Mouse (Mus musculus) liver, adult (tissue): ENCODE data around the gene S100b.

ENCODE experiments used
- GATA4 ChIP-seq: IDR thresholded peaks from 2 replicates; pipeline ENCODE4 v1.6.1; 2014; ENCODE audit warnings: mild to moderate bottlenecking, low read length; ENCODE audit not compliant: insufficient replicate concordance

S100b gene

DNA sequence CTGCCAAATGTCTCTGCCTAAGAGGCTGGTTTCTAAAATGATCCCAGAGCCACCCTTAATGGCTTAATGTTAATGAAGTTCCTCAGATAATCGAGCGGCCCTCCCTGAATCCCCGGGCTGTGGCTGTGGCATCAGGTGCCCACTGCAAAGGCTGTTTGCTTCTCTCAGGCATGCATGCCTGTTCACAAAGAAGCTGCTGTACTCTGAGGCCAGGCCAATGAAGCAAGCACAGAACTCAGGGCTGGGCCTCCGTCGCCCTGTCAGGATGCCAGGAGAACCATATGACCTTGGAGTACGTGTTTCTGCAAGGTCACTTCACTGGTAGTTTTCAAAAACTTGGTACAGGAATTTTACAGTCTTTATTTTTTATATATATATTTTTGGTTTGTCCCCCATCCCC lies 2.0 kb downstream of the S100b start:
- TF ChIP-seq GATA4, result no peak

DNA sequence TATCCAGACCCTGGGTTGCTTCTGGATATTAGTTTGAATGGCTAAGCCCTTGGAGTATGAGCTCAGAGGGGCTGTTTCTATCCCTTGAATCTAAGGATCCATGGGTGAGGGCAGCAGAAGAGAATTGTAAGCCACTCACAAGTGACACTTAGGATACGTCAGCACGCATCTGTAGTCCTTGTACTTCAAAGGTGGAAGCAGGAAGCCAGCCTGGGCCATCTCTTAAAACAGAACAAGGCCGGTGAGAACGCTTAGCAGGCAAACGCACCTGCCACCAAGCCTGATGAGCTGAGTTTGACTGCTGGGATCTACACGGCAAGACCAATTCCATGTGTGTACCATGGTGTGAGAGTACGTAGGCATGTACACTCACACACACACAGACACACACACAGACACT lies 3.6 kb downstream of the S100b start:
- no peak for TF ChIP-seq GATA4

DNA sequence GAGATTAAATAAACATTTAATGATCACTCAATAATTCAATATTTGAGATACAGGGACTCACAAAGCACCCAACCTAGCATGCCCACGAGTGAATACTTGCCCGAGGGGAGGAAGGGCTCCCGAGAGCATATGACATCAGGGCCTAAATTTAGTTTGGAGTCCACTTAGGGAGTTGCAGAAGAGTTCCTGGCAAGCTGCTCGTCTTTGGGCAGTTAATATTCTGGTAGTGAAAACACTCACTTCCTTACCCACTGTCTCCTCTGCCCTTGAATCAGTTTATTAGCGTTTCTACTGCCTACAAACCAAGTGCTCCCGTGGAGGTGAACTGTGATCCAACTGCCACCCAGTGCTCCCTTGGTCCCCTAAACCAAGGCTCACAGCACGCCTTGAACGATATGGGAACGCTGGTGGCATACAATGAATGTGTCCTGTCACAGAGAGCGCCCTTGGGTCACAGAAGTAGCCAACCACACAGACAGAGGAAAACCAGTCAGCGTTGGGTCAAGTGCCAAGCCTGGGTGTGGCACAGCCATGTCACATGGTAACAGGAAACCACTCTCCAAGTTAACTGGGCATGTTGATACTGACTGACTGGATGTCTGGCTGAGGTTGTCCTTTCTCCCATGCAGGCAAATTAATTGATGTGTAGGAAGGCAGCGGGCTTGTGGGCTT lies 4.2 kb downstream of the S100b start:
- TF ChIP-seq GATA4, result no peak

DNA sequence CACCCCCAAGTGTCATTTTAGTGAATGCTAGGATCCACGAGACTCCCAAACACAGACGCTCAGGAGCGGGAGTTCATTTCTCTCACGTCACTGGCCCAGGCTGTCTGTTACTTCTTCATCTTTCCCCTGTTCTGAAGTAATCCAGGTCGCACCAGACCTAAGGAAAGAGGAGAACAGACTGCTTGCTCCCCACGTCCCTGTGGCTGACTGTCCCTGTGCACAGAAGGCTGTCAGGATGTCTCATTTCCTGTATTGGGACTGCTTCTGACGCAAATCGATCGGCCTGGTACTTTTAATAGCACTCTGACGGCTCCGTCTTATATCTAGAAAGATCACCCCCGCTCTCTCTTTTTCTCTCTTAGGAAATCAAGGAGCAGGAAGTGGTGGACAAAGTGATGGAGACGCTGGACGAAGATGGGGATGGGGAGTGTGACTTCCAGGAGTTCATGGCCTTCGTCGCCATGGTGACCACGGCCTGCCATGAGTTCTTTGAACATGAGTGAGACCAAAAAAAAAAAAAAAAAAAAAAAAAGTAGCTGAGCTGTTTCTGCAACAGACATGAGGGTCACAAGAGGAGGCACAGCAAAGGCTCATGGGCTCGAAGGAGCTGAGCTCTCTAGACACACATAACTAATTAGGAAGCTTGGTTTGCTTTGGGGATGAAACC lies 6.0 kb downstream of the S100b start:
- no peak for TF ChIP-seq GATA4

DNA sequence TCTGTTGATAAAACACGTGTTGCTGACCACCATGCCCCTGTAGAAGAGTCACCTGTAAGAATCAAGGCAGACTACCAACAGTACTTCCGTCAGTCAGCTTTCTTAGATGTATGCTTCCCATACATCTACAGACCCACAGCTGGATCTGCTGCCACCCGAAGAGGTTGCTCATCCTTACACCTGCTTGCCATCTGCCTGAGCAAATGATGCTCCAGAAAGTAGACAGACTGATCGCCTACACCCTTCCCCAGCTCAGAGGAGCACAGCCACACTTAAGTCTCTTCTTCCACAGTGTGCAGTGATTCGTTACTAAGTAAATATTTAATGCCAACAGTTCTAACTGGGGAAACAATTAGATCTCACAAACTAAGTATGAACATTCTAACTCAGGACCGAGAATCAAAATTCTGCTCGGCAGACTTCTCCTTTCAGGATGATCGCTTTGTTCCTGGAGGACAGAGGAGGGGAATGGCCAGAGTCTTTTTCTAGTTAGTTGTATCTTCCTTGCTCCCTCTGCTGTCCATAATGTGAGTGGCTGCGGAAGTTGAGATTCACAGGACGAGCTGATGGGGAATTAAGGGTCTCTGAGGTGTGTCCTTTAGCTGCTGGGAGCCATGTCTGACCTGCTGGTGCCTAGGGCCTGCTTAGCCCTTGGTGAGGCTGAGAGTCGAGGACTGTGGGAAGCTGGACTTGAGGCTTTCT lies 6.9 kb downstream of the S100b start:
- no peak for TF ChIP-seq GATA4

DNA sequence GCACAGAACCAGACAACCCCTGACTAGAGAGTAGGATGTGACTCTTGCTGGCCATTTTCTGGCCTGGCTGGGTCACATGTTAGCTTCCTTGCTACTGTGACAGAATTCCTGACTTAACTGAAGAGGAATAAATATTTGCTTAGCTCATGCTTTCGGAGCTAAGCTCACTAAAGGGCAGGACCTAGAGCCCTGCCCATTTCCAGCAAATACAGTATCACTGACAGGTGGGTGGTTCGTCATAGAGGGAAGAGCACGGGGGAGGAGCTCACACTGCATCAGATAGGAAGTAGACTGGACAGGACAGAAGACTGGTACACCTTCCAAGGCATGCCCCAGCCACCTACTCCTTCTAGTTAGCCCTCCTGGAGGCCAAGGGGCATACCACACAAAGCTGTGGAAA lies 7.8 kb downstream of the S100b start:
- TF ChIP-seq GATA4, result no peak

DNA sequence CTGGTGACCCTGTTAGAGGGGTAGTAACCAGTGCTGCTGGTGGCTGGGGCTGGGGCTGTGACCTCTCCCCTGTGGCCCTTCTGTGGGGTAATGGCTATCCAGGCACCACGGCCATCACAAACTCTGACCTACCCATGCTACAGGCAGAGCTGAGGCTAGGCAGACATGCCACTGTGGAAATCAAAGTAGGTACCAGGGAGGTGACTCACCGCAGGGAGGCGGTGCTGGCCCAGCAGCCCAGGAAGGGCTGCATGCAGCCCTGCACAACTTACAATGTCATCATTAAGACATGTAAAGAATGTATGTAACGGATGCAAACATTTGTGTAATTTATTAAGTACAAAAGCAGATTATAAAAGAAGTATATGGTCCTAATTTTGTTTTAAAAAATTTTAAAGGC lies 8.8 kb downstream of the S100b start:
- TF ChIP-seq GATA4, result no peak

DNA sequence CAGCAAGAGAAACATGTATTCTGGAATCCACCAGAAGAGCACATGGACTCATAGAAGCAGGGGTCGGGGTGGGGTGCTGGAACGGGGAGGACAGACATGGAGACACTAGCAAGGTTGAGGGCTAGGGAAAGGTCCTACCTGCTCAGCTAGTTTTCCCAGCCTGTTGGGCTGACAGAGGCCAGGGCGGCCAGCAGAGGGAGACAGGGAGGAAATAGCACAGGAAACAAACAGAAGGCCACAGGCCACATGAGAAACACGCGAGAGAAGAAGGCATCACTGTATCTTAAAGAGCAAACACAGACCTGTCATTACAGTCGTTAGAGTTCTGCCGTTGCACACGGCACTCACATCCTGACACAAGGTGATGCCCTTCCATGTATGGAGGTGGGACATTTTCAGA lies 17.6 kb downstream of the S100b start:
- no peak for TF ChIP-seq GATA4

DNA sequence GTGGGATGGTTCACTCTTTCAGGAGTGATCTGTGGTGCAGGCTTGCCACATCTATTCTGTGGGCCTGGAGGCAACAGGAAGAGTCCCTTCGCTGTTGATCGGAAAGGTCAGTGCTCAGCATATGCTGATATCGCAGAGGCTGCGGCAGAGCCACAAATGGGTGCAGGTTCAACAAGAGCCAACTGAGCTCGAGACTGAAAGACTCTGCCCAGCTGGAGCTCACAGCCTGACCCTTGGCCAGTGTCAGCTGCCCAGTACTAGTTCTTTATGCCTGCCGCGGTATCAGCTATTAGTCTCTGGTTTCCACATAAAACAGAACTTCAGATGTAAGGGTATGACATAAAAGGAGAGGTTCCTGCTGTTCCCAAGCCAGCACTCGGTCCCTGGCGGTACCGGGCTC lies 21.6 kb downstream of the S100b start:
- TF ChIP-seq GATA4, result no peak

DNA sequence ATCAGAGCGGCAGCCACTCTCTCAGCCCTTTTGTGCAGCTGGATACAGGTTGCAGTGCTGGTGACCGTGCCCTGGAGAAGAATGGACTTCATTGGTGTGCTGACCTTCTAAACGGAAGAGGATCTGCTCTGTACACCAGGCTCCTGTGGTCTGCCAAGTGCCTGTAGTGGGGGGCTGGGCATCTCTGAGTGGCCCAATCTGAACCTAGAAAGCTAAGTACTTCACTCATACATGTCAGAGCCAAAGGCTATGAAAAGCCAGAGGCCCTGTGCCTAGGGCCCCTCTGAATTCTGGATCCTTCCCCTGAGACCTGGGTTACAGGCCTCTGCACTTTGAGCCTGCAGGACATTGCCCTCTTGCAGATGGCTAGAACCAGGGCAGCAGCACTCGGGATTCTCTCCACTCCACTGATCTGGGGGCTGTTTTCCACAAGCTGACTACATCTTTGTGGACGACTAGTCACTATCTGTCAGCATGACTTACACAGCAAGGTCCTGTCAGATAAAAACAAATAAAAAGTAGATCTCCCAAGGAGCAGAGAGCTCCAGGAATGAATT lies 25.0 kb downstream of the S100b start:
- TF ChIP-seq GATA4, result no peak

DNA sequence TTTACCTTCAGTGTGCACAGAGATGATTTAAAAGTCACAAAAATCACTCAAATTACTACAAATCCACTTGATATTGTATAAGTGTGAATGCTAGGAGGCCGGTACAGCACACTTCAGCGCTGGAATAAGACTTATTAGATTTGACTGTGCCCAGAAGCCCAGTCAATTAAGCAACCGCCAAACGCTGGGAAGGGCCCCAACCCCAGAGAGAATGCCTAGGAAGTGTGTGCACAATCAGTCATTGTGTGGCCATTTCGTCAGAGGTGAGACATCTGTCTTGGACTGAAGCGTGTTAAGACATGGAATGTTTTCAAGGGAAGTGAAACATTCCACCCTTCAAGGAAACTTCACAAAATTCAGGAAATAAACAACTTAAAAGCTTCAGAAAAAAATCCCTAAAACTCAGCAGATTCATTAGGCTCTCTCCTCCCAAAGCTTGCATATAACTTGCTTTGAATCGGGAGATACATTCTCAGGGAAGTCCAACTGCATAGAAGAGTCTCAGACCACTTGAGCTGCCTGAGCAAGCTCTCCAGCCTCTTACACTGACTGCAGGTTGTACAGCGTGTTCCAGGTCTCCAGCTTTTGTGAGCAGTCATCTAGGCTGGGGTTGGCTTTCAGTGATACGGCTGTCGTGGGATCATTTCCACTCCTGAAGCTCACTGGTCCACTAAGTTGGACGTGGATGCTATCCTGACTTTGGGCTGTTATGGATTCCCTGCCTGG lies 34.8 kb downstream of the S100b start:
- TF ChIP-seq GATA4, result no peak

DNA sequence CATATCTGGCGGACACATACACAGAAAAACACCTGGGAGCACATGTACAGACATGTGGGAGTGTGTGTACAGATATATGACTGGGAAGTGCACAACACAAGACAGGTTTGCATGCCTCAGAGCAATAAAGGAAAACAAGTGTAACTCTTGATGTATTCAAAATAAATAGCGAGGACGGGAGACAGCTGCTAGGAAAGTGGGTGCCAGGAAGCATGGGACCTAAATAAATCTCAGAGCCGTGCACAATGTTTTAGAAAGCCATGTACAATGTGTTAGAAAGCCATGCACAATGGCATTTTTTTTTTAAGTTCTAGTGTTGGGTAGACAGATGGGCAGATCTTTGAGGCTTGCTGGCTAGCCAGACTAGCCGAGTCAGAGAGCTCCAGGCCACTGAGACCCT lies 35.4 kb downstream of the S100b start:
- no peak for TF ChIP-seq GATA4

DNA sequence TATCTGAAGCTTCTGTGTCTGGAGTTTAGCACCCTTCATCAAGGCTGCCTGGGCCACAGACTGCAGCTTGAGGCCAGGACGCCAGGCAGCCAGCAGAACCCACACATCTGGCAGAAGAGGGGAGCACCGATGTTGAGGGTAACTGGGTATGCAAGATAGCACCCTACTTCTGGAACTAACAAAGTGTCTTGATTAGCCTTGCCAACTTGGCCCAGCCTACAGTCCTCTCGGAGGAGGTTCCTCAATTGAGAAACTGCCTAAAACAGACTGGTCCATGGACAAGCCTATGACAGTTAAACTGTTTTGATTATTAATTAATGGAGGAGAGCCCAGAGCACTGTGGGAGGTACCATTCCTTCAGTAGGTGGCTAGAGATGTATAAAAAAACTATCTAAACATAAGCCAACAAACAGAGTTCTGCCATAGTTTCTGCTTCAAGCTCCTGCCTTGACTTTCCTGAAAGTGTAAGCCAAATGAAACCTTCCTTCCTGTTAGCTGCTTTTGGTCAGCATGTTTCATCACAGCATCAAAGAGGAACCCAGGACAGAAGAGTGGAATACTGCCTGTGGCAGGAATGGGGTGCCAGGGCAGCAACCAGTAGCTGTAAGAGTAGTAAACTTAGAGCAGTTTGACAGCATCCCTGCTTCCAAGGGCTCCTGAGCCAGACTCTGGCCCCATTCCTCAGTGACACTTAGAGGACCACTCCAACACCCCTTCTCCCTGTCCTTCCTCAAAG lies 36.5 kb downstream of the S100b start:
- no peak for TF ChIP-seq GATA4

DNA sequence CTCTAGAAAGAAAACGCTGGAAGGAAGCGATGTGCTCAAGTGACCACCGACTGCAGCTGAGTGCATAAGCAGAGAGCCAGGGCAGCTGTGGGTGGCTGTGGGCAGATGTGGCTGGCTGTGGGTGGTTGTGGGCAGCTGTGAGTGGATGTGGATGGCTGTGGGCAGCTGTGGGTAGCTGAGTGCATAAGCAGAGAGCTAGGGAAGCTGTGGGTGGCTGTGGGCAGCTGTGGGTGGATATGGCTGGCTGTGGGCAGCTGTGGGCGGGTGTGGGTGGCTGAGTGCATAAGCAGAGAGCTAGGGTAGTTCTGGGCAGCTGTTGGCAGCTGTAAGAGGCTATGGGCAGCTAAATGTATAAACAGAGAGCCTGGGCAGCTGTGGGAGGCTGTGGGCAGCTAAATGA lies 39.6 kb downstream of the S100b start:
- no peak for TF ChIP-seq GATA4

DNA sequence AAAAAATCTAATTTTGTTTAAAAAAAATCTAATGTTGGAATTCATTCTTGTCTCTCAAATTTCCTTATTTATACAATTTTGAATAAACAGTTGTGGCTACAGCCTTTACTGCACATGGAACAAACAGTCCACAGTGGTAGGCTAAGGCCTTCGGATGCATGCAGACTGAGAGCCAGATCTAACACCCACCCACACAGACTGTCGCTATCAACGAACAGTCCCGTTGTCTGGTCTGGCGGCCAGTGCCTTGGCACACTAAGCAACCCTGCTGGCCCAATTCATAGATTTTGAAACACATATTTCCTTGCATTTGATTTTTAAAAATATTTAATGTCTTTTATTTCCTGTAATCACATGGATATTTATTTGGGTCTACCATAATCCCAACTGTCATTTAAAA lies 46.5 kb downstream of the S100b start:
- no peak for TF ChIP-seq GATA4
